Mouse (Mus musculus) regulatory T cell (primary cell): ENCODE data around the gene Igf2bp2.

Experiments
- in situ Hi-C: fragments of 300-600 bp; cut with MboI, MseI; formaldehyde crosslinking; loops from one replicate; pipeline ENCODE4 v1.15.1; 2025; ENCODE audit warnings: high pct_unique_total_duplicates

Igf2bp2 gene

DNA sequence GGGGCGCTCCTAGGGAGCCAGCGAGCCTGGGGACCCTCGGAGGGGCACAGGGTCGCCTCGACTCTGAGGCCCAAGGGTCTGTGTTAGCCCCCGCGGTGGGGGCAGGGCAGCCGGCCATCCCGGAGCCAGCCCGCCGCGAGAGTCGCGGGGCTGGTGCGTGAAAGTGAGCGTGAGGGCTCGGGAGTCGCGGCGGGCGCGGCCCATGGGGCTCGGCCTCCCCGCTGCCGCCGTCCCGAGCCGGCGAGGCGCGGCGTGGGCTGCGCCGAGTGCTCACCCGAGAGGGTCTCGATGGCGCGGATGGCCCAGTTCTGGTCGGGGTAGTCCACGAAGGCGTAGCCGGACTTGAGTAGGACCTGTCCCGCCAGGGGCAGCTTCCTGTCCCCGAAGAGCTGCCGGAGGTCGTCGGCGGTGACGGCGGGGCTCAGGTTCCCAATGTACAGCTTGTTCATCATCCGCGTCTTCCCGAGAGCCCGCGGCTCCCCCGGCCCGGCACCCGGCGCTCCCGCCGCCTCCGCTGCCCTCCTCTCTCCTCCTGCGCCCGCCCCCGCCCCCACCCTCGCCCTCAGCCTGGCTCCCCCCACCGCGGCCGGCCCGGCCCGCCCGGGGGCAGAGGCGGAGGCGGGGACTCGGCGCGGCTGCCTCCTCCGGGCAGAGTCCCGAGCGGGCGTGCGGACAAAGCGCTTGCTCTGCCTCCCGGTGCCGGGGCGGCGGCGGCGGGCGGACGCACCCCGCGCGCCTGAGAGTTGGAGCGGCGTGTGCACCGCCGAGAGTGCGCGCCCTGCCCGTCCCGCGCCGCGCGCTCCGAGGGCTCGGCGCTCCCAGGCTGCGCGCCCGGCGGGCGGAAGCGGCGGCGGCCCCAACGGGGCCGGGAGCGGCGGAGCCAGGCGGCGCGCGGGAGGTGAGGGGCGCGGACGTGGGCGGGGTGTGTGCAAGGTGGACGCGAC is at the start of gene Igf2bp2:
TSS of gene Igf2bp2 (minus strand) at position 788 of the 944 bp plus-strand sequence.
- in situ Hi-C loops, result no loop called here

GRCm38 (mm10) chr16:22203501-22203900 is 40.4 kb upstream of the Igf2bp2 start:
- in situ Hi-C loops, result no loop called here

DNA sequence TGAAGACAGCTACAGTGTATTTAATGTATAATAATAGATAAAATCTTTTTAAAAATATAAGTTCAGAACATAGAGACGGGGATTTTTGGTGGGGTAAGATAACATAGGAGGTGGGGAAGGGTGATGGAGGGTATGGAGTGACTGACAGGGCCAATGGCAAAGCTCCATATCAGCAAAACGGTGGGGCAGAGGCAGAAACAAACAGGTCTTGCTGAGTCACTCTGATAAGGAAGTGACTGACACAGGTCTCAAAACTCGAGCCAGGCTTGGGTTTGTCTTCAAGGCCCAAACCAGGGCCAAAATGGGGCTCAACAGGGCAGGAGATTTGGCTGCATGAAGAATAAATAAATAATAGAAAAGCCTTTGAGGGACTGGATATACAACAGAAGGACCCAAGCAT is 38.8 kb upstream of the Igf2bp2 start:
- in situ Hi-C loops, result no loop called here

GRCm38 (mm10) chr16:22200476-22200875 is 37.4 kb upstream of the Igf2bp2 start:
- in situ Hi-C loops, result no loop called here

DNA sequence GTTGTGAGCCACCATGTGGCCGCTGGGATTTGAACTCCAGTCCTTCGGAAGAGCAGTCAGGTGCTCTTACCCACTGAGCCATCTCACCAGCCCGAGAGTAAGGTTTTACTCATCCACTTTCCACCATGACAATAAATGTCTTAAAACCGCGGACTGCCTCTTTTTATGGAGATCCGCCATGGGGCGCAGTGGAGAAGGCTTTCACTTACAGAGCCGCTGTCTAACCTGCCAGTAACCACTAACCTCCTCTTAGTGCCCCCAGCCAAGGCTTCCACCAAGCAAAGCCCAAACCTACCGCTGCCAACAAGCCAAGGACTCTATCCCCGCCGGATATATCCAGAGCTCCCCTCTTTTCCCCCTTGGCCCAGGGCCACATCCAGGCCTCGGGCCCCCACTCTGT is 24.3 kb upstream of the Igf2bp2 start:
- in situ Hi-C loops, result no loop called here

- in situ Hi-C loops, result no loop called here
These were observed 22.3 kb upstream of the Igf2bp2 start for GRCm38 (mm10) chr16:22185411-22185810.

GRCm38 (mm10) chr16:22184113-22184512 is 21.0 kb upstream of the Igf2bp2 start:
- in situ Hi-C loops, result no loop called here

- in situ Hi-C loops, result no loop called here
These were observed 19.2 kb upstream of the Igf2bp2 start for GRCm38 (mm10) chr16:22182286-22182685.

DNA sequence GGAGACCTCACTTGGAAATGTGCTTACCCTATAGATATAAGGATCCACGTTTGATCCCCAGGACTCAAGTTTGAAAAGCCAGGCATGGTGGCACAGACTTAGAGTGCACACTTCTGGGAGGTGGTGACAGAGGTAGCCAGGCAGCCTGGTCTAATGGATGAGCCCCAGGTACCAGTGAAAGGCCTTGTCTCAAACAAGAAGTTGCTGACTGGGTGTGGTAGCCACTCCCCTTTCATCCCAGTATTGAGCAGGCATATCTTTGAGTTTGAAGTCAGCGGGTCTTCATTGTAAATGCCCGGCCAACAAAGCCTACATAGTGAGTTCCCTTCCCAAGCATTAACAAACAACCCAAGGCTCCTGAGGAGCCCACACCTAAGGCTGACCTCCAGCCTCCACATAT is 15.7 kb upstream of the Igf2bp2 start:
- in situ Hi-C loops, result no loop called here

DNA sequence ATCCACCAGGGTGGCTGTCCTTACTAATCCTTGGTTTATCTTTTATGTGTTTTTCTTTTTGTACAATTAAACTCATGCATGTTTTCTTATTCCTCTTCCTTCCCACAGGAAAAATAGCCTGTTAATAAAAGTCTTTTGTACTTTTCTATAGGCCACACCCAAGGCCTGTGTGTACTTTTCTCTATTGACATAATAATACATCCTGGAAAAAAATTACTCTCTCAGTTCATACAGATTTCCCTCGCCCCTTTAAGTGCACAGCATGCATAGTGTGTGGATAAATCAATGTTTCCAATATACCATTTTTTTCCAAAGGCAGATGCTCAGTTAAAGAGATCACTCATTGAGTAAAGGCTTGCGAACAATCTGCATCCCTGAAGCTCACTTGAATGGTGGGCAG is 14.9 kb upstream of the Igf2bp2 start:
- in situ Hi-C loops, result no loop called here

DNA sequence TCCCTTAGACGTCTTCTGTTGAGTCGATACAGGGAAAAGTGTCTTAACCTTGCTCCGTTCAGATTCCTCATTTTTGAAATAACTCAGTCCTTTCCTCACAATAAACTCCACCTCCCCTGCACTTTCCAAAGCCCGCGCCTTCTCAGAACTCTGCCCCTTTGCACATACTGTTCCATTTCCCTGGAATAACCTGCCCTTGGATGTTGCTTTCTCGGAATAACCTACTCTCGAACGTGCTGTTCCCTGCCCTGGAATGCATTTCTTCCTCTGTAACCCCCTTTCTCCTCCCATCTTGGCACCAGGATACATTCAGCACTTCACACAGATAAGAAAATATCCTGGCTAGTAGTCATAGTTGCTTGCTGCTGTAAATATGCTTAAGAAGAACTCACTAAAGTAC is 5.6 kb upstream of the Igf2bp2 start:
- in situ Hi-C loops, result no loop called here

DNA sequence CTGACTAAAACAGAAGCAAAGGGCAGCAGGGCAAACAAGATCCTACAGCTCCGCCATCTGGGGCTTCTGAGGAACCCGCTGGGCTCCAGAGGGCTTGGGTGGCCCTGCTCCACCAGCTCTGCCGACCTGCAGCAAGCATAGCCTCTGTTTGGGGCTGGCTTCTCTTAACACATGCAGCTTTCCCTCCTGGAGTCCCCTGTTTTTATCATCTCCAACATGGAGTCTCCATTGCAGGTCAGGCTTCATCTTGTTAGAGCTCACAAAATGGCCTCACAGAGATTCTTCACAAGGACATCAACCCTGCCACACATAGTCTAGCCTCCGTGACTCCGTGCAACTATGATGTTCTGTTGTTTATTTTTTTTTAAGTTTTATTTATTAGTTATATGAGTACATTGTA is 2.5 kb upstream of the Igf2bp2 start:
- in situ Hi-C loops, result no loop called here

DNA sequence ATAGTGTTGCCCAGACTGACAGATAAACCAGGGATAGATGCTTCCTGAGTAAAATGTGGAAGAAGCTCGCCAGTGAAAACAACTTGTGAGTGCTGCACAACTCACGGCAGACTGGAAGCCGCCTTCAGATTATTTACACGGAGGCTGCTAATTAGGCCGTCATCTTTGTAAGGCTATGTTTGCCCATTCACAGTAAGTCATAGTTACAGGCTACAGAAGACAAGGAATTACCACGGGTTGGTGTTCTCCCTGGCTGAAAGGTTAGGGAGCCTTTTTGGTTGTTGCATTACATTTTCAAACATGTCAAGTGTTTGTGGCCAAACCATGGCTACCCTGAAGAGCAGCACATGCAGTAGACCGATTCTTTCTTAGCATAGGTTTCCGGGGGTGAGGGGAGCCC is 1.3 kb upstream of the Igf2bp2 start:
- in situ Hi-C loops, result no loop called here

GRCm38 (mm10) chr16:22163456-22163851 is 355 bp upstream of the Igf2bp2 start:
- in situ Hi-C loops, result no loop called here

DNA sequence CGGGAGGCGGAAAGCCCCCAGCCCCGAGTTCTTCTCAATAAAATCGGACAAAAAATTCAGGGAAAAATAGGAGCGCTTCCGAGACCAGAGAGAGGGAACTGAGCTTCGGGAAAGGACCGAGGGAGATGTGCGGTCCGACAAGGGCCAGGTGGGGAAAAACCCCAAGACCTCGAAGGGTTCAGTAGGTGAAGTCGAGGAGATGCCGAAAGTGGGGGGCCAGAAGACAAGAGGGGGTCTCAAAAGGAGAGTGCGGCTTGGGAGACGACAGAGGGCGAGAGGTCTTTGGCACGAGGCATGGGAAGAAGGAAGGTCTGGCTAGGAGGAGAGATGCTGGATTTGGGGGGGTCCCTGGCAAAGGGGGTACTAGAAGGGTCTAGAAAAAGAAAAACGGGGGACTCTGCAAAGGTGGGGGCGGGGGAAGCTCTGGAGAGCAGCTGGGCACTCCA is 1.0 kb downstream of the Igf2bp2 start:
- in situ Hi-C loops, result no loop called here

DNA sequence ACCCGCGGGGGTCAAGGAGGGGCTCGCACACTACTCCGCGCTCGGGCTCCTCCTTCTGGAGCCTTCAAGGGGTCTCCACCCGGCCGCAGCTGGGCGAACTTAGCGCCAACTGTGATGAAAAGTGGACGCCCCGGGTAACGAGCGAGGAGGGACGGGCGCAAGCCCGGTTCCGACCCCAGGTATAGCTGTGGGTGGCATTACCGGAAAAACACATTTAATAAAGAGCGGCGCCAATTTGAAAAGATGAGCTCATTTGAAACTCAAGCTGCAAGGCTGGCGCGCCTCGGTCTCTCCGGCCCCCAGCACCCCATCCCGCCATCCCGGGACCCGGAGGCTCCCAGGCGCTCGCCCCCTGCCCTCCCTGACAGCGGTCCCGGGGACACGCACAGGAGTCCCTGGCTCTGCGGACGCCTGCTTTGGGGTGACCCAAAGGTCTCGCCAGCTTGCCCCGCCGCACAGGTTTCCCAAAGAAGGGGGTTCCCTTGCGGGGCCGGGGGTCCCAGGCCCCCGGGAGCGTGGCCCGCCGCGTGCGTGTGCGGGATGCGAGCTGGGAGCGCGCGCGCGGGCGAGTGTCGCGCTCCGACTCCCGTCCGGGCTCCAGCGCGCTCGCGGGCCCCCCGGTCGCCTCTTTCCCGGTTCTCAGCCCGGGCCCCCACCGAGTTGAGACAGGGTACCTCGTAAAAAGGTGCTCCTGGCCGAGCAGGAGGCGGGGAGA is 1.6 kb downstream of the Igf2bp2 start:
- in situ Hi-C loops, result no loop called here

GRCm38 (mm10) chr16:22160386-22161145 is 2.5 kb downstream of the Igf2bp2 start:
- in situ Hi-C loops, result no loop called here

- in situ Hi-C loops, result no loop called here
These were observed 10.1 kb downstream of the Igf2bp2 start for GRCm38 (mm10) chr16:22152941-22153444.

- in situ Hi-C loops, result no loop called here
These were observed 11.3 kb downstream of the Igf2bp2 start for GRCm38 (mm10) chr16:22151706-22152315.

DNA sequence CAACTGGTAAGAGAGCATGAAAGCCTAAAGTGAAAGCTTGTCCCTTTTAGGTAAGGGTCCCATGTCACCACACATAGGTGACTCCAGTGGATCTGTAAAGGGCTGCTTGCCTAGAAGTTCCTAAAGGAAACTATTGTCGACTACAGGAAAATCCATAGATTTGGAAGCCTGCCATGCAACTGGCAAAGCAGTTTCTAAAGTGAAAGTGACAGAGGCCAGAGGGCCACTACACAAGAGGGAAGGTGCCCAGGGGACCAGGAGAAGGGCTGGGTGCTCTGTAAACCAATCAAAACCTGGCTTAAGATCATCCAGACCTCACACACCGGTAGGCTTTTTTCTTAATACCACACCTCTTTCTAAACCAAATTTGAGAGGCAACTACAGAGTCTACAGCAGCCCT is 12.7 kb downstream of the Igf2bp2 start:
- in situ Hi-C loops, result no loop called here

GRCm38 (mm10) chr16:22149659-22150345 is 13.3 kb downstream of the Igf2bp2 start:
- in situ Hi-C loops, result no loop called here
